Mouse (Mus musculus) liver, postnatal 0 days (tissue): ENCODE data around the gene Fkbp10. TPM values are rescaled to one million over a fixed set of nuclear protein-coding genes. Genes with fewer than 3 reads are reported as not detected.

Source experiments
- ATAC-seq: fragments of 200-750 bp; cut with Nextera tagmentation; 2 replicates; pipeline ENCODE4 v1.8.0; 2017; ENCODE audit warnings: mild to moderate bottlenecking, moderate library complexity
- DNase-seq: peaks from one replicate; pipeline ENCODE4 v3.0.0-alpha.2; 2016
- H3K27ac ChIP-seq: fragments of 300-500 bp; sonication (generic); 2 replicates; pipeline ENCODE4 v1.5.1; 2014; ENCODE audit warnings: antibody characterized with exemption, moderate library complexity, mild to moderate bottlenecking, low read depth
- H3K27me3 ChIP-seq: fragments of 300-500 bp; sonication (generic); 2 replicates; pipeline ENCODE4 v1.6.1; 2014; ENCODE audit warnings: low read length, control low read depth, mixed read lengths; ENCODE audit not compliant: insufficient read depth
- H3K36me3 ChIP-seq: fragments of 300-500 bp; sonication (generic); replicated peaks from 2 replicates; pipeline ENCODE4 v1.6.1; 2014; ENCODE audit warnings: mild to moderate bottlenecking, control low read depth, low read length, moderate library complexity, mixed read lengths; ENCODE audit not compliant: insufficient read depth
- H3K4me1 ChIP-seq: fragments of 300-500 bp; sonication (generic); 2 replicates; pipeline ENCODE4 v1.6.1; 2014; ENCODE audit warnings: antibody characterized with exemption, mild to moderate bottlenecking, control low read depth; ENCODE audit not compliant: insufficient read depth
- H3K4me2 ChIP-seq: fragments of 300-500 bp; sonication (generic); 2 replicates; pipeline ENCODE4 v1.6.1; 2014; ENCODE audit warnings: low read depth, mild to moderate bottlenecking, low read length, moderate library complexity, mixed read lengths
- H3K4me3 ChIP-seq: fragments of 300-500 bp; sonication (generic); 2 replicates; pipeline ENCODE4 v1.5.1; 2014; ENCODE audit warnings: low read depth, low read length
- H3K9ac ChIP-seq: fragments of 300-500 bp; sonication (generic); replicated peaks from 2 replicates; pipeline ENCODE4 v1.6.1; 2014; ENCODE audit warnings: mild to moderate bottlenecking, moderate library complexity
- H3K9me3 ChIP-seq: fragments of 300-500 bp; sonication (generic); 2 replicates; pipeline ENCODE4 v1.6.1; 2016; ENCODE audit warnings: mild to moderate bottlenecking, control low read depth, low read length, mixed read lengths
- CTCF ChIP-seq: sonication (generic); IDR thresholded peaks from 2 replicates; pipeline ENCODE4 v1.5.1; 2016; ENCODE audit warnings: antibody characterized with exemption, low read depth
- EP300 ChIP-seq: IDR thresholded peaks from 2 replicates; pipeline ENCODE4 v1.6.1; 2016; ENCODE audit warnings: antibody characterized with exemption, low read depth, mild to moderate bottlenecking
- WGBS: fragments of 180-500 bp; shearing (Covaris S2); extraction: QIAGEN DNeasy Blood & Tissue Kit; methylation state at CpG from one replicate; pipeline ENCODE4 v1.1.7; 2014; ENCODE audit not compliant: insufficient replicate concordance; 5-methylcytosine and 5-hydroxymethylcytosine counted together
- polyA plus RNA-seq: library from polyadenylated mRNA; unstranded; fragments of >200 nt; fragmentation: Nextera tagmentation; extraction: Ambion mirVana; gene quantifications from 2 replicates; pipeline ENCODE4 v1.2.1, GENCODE M21; 2015

Fkbp10 gene
- polyA plus RNA-seq, 1 experiment from 2014 or later, result 9.0 TPM

DNA sequence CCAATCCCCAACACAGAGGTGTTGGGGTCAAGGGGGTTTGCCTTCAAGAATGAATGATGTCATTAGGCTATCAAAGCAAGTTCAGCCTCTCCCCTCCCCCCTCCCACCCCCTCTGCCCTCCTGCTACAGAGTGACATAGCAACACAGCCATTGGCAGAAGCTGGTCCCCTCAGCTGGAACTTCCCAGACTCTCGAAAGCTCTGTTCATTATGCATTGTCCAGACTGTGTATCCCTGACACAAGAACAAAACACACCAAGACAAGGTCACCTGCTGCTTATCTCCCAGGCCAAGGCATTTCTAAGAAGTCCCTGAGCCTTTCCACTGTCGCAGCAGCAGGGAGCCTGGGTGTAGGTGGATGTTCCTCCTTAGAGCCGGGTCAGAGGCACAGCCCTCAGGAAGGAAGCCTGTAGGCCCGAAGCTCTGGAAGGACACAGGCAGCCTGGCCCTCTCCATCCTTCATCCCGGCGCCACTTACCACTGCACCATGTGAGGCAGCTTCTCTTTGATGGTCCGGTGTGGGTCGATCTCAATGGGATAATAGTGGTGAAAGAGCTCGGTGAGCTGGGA lies 20.3 kb downstream of the Fkbp10 start:
- Histone ChIP-seq H3K4me1 (peaks cover 9% of the 10 kb centered on the region), H3K27me3 (no peaks in the 10 kb centered on the region), H3K4me3 (no peak overlapping the region), H3K36me3 (no peaks in the 10 kb centered on the region), H3K27ac (no peak overlapping the region), H3K9me3 (no peaks in the 10 kb centered on the region), H3K4me2 (no peak overlapping the region), H3K9ac (no peak overlapping the region)
- 83% methylated on average over 9 of the region's 9 CpGs for WGBS
- TF ChIP-seq CTCF, result no peak
- TF ChIP-seq EP300, result no peak
- ATAC-seq (no peak), DNase-seq (no peak)

GRCm38 (mm10) chr11:100437901-100438300 lies 22.4 kb downstream of the Fkbp10 start:
- Histone ChIP-seq H3K27ac (no peak overlapping the region), H3K27me3 (no peaks in the 10 kb centered on the region), H3K4me2 (no peak overlapping the region), H3K4me1 (peaks cover 12% of the 10 kb centered on the region), H3K4me3 (no peak overlapping the region), H3K9me3 (no peaks in the 10 kb centered on the region), H3K36me3 (no peaks in the 10 kb centered on the region), H3K9ac (no peak overlapping the region)
- TF ChIP-seq EP300, result no peak
- no peak for TF ChIP-seq CTCF
- 76% methylated on average over 1 of the region's 1 CpGs for WGBS
- no peak for ATAC-seq
- DNase-seq, result no peak

DNA sequence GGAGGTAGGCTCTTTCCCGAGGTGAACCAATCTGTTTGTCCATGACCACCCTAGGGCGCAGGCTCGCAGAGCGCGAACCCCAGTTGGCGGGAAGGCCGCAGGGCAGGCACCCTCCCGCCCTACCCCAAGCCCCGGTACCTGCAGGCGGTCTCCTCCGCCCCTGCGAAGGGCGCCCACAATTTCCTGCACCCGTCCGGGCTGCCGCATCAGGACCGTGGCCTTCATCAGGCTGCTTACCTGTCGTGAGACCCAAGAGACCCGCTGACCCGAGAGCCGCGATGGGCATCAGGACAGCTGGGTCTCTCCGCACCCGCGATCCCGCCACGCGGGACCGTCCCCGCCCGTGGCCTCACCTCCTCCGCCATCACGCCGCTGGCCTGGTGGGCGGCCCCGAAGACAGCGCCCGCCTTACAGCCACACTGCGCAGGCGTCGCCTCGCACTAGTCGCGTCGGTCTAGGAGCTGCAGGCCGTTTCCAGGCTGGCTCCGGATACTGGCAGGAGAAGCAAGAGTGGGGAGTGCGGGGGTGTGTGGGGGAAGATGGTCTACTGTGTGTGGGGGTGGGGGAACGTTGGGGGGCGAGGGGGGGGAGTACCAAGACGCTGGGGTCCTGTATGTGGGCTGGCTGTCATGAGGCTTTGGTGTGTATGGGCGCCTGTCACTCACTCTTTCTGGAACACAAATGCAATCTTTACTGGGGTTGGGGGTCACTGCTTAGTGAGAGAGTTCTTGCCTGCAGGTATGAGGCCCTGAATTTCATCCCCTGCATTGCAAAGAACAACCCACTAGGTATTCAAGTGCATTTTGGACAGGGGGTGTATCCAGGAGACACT lies 25.4 kb downstream of the Fkbp10 start:
- Histone ChIP-seq H3K4me3 (peak overlapping the region; percentile 62), H3K27me3 (no peaks in the 10 kb centered on the region), H3K4me1 (peaks cover 12% of the 10 kb centered on the region), H3K36me3 (no peaks in the 10 kb centered on the region), H3K9me3 (no peaks in the 10 kb centered on the region), H3K27ac (no peak overlapping the region), H3K4me2 (peak overlapping the region; percentile 90), H3K9ac (peak overlapping the region; percentile 67)
- 1% methylated on average over 52 of the region's 52 CpGs for WGBS
- TF ChIP-seq EP300 (no peak), CTCF (no peak)
- ATAC-seq (peak; percentile 95), DNase-seq (peak; percentile 83)

DNA sequence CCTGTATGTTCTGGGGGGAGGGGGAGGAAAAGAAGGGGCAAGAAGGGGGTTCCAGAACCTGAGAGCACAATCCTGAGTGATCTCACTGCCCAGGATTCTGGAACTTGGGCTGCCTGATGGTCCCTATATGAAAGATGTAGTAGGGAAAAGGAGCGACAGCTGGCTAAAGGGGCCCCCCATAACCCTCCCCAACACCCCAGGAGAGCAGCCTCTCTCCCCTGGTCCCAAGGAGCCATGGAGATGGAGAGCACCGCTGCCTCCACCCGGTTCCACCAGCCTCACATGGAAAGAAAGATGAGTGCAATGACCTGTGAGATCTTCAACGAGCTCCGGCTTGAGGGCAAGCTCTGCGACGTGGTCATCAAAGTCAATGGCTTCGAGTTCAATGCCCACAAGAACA lies 26.3 kb downstream of the Fkbp10 start, which contains the start of the genes Nt5c3b and Klhl10:
Gene Nt5c3b (minus strand): TSS at position 12 of the 400 bp plus-strand sequence.
Gene Klhl10 (plus strand): TSS at position 121 of the 400 bp plus-strand sequence.
- Histone ChIP-seq H3K36me3 (no peaks in the 10 kb centered on the region), H3K9me3 (no peaks in the 10 kb centered on the region), H3K9ac (peak within 1 kb of the TSS; percentile 67), H3K4me3 (peak within 1 kb of the TSS; percentile 62), H3K4me1 (peaks cover 12% of the 10 kb centered on the region), H3K4me2 (peak within 1 kb of the TSS; percentile 90), H3K27me3 (no peaks in the 10 kb centered on the region), H3K27ac (no peak within 1 kb of the TSS)
- TF ChIP-seq EP300, result no peak
- TF ChIP-seq CTCF, result no peak
- ATAC-seq (no peak), DNase-seq (no peak)
- WGBS, result 77% methylated on average over 8 of the region's 8 CpGs

DNA sequence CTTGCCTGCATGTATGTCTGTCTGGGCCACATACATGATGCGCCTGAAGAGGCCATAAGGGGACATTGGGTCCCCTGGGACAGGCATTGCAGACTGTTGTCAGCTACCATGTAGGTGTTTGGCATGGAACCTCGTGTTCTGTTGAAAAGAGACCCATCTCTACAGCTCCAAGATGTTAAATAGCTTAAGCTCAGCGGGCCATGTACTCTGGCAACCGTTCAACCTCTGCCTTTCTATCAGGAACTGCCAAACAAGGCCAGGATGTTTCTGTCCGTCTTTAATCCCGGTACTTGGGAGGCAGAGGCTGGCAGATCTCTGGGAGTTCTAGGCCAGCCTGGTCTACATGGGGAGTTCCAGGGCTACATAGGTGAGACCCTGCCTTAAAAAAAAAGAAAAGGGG lies 27.1 kb downstream of the Fkbp10 start:
- ATAC-seq (no peak), DNase-seq (no peak)
- H3K36me3 ChIP-seq, result no peaks in the 10 kb centered on the region
- no peak overlapping the region for H3K9ac ChIP-seq
- H3K4me2 ChIP-seq, result no peak overlapping the region
- no peaks in the 10 kb centered on the region for H3K9me3 ChIP-seq
- no peak for TF ChIP-seq CTCF
- no peak for TF ChIP-seq EP300
- H3K4me1 ChIP-seq, result peaks cover 12% of the 10 kb centered on the region
- H3K27ac ChIP-seq, result no peak overlapping the region
- 81% methylated on average over 6 of the region's 6 CpGs for WGBS
- H3K27me3 ChIP-seq, result no peaks in the 10 kb centered on the region
- no peak overlapping the region for H3K4me3 ChIP-seq

GRCm38 (mm10) chr11:100457247-100457646 lies 41.8 kb downstream of the Fkbp10 start:
- DNase-seq, result no peak
- no peaks in the 10 kb centered on the region for H3K4me1 ChIP-seq
- H3K27me3 ChIP-seq, result no peaks in the 10 kb centered on the region
- TF ChIP-seq EP300 (no peak), CTCF (no peak)
- H3K4me3 ChIP-seq, result no peak overlapping the region
- no peak overlapping the region for H3K4me2 ChIP-seq
- H3K9ac ChIP-seq, result no peak overlapping the region
- H3K36me3 ChIP-seq, result peaks cover 11% of the 10 kb centered on the region; the same call in 1 of the 2 replicates
- H3K27ac ChIP-seq, result no peak overlapping the region
- WGBS, result 78% methylated on average over 4 of the region's 4 CpGs
- no peak for ATAC-seq
- no peaks in the 10 kb centered on the region for H3K9me3 ChIP-seq
